Mouse (Mus musculus) lung, adult 2 months (tissue): ENCODE results near the gene Cdhr4. TPM values are rescaled to one million over a fixed set of nuclear protein-coding genes. Genes with fewer than 3 reads are reported as not detected.

Experiments
- DNase-seq: peaks from one replicate; pipeline ENCODE4 v3.0.0; 2022
- H3K4me1 ChIP-seq: fragments of 200-500 bp; 2 replicates; pipeline ENCODE4 v1.6.1; 2011; ENCODE audit warnings: low read length; ENCODE audit not compliant: control insufficient read depth, insufficient read depth
- H3K4me3 ChIP-seq: fragments of 200-500 bp; replicated peaks from 2 replicates; pipeline ENCODE3; 2011; ENCODE audit warnings: low read depth, mild to moderate bottlenecking, control low read depth, low read length; ENCODE audit errors: extremely low read depth
- CTCF ChIP-seq: fragments of 200-500 bp; IDR thresholded peaks from 2 replicates; pipeline ENCODE4 v1.5.1; 2011; ENCODE audit warnings: mild to moderate bottlenecking, low read length, control low read depth; ENCODE audit not compliant: insufficient read depth
- POLR2A ChIP-seq: fragments of 200-500 bp; IDR thresholded peaks from 2 replicates; pipeline ENCODE4 v1.6.1; 2011; ENCODE audit warnings: low read depth, mild to moderate bottlenecking, control low read depth, low read length, borderline replicate concordance; ENCODE audit errors: extremely low read depth
- WGBS: fragments of 180-500 bp; shearing (Covaris S2); methylation state at CpG from one replicate; pipeline ENCODE4 v1.1.7; 2018; 5-methylcytosine and 5-hydroxymethylcytosine counted together
- polyA plus RNA-seq: library from polyadenylated mRNA; depleted of rRNA; stranded (reverse); fragments of >200 nt; gene quantifications from 2 replicates; pipeline ENCODE4 v1.2.3, GENCODE M21; 2012; rRNA removed

Gene Cdhr4
- polyA plus RNA-seq, result 72.3 and 89.2 TPM in 2 replicates

- no peaks in the 10 kb centered on the region for H3K4me1 ChIP-seq
- no peak for TF ChIP-seq POLR2A
- no peak for TF ChIP-seq CTCF
- no peak for DNase-seq
- WGBS, result 79% methylated on average over 2 of the region's 2 CpGs
- no peak within 1 kb of the TSS for H3K4me3 ChIP-seq
Observed at GRCm38 (mm10) chr9:107992197-107992596, at the start of gene Cdhr4. Cdhr4 (plus strand) TSS chr9:107992497.

DNA sequence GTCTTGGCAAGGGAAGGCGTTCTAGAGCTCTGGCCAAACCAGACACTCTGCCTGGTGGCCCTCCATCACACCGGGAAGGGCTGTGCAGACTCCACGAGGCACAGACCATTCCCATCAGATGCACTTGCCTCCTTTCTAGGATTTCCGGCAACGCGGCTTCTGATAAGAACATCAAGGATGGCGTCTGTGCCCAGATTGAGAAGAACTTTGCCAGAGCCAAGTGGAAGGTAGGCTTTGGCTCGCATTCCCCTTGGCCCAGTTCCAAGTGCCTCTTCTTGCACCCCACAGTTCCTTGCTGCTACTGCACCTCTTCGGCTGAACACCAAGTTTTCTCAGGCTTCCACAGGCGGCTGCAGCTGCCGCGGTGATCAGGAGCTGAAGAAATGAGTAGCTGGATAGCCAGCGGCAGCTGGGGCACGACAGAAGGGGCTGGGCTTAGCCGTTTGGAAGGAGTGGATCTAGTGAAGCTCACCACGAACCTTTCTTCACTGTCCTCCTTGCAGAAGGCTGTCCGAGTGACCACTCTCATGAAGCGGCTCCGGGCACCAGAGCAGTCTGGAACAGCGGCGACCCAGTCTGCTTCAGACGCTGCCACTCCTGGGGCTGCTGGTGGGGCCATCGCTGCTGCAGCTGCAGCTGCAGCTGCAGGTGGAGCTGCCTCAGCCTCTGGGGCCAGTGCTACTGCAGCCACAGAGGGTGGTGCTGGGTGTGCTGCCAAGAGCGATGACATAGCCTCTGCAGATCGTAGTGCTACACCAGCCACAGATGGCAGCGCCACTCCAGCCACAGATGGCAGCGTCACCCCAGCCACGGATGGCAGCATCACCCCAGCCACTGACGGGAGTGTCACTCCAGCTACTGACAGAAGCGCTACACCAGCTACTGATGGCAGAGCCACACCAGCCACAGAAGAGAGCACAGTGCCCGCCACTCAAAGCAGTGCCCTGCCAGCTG lies 44.8 kb upstream of the Cdhr4 start:
- DNase-seq, result no peak
- H3K4me3 ChIP-seq, result no peak overlapping the region
- TF ChIP-seq POLR2A (no peak), CTCF (no peak)
- WGBS, result 78% methylated on average over 31 of the region's 31 CpGs
- no peaks in the 10 kb centered on the region for H3K4me1 ChIP-seq

DNA sequence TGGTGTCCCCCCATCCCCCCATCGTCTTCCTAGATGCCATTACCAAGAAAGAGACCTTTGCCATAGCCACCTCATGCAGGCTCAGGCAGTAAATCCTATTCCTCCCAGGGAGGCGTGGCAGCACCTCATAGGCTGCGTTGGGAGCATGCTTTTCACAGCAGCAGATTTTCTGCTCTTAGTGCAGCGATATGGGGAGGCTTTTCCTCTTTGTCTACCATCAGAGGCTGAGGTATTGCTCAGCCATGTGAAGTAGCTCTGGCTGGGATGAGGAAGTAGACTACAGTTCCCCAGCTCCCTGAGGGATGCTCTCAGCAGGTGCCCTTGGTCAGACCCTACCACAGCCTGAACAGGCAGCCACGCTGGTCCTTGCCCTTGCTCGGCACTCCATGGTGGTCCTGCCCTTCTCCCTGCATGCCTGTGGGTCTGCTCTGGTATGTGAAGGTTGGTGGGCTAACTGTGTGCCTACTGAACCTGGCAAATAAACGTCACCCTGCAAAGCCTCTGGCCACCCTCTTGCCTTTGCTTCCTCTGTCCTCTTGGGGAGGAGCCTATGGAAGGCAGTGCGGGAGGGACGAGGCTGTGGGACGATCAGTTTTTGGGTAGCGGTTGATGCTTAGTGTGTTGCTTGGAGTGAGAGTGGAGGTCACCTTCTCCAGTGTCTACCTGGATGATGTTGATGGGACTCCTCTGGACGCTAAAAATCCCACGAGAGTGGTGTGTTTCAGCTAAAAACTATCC lies 42.9 kb upstream of the Cdhr4 start:
- 74% methylated on average over 13 of the region's 13 CpGs for WGBS
- Histone ChIP-seq H3K4me3 (no peak overlapping the region), H3K4me1 (no peaks in the 10 kb centered on the region)
- no peak for DNase-seq
- TF ChIP-seq POLR2A, result no peak
- TF ChIP-seq CTCF, result no peak

- WGBS, result 84% methylated on average over 10 of the region's 10 CpGs
- TF ChIP-seq CTCF, result no peak
- TF ChIP-seq POLR2A, result no peak
Observed at GRCm38 (mm10) chr9:107949922-107950235, 42.4 kb upstream of the Cdhr4 start, which contains the start of gene Traip. Traip (plus strand) TSS chr9:107950136.

DNA sequence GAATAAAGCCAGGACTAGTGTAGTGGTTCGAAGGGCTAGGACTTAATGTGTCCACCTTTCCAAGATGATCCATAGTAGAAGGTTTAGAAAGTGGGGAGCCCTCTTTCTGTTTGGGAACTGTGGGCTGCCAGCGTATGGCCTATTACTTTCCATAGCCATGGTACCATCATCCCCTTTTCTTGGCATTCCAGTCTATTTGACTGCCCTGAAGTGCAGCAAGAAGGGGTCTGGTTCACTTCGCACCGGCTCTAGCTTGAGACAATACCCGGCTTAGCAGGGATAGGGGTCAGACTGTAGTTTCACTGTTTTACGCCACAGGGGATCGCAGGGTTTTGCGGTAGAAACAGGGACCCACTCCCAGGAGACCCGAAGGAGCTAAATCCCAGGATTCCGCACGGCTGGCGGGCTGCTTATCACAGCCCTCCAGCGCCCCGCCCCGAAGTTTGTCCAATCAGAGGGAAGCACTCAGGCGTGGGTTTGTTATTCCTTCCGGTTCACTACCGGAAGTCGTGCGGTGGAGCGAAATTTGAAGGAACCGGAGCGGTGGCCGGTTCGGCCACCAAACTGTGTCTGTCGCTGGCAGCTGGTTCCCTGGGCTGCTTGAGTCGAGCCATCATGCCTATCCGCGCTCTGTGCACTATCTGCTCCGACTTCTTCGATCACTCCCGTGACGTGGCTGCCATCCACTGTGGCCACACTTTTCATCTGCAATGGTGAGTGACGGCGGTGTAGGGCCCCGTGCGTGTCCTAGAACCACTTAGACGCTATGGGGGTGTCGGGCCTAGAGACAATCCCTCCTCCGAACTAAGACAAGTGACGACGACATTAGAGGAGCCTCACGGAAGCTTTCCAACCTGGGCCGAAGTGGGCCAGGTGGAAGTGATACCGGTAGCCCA lies 41.6 kb upstream of the Cdhr4 start:
- peak; percentile 90 for DNase-seq
- TF ChIP-seq CTCF, result no peak
- peak; percentile 72; the same call in 1 of the 2 replicates for TF ChIP-seq POLR2A
- WGBS, result 10% methylated on average over 45 of the region's 45 CpGs
- Histone ChIP-seq H3K4me3 (peak overlapping the region; percentile 75), H3K4me1 (no peaks in the 10 kb centered on the region)

More at GRCm38 (mm10) chr9:107949922-107950235, 42.4 kb upstream of the Cdhr4 start, which contains the start of gene Traip:
- Histone ChIP-seq H3K4me3 (peak within 1 kb of the TSS; percentile 75), H3K4me1 (no peaks in the 10 kb centered on the region)
- DNase-seq, result no peak

GRCm38 (mm10) chr9:107955613-107956289 lies 36.5 kb upstream of the Cdhr4 start:
- no peak overlapping the region for H3K4me3 ChIP-seq
- TF ChIP-seq POLR2A, result no peak
- no peak for TF ChIP-seq CTCF
- no peak for DNase-seq
- WGBS, result 73% methylated on average over 6 of the region's 6 CpGs
- H3K4me1 ChIP-seq, result no peaks in the 10 kb centered on the region

- Histone ChIP-seq H3K4me3 (no peak overlapping the region), H3K4me1 (no peaks in the 10 kb centered on the region)
- TF ChIP-seq CTCF (no peak), POLR2A (no peak)
- DNase-seq, result no peak
- WGBS, result 69% methylated on average over 6 of the region's 6 CpGs
Observed at GRCm38 (mm10) chr9:107957141-107957540, 35.2 kb upstream of the Cdhr4 start.

- TF ChIP-seq POLR2A (no peak), CTCF (no peak)
- no peak overlapping the region for H3K4me3 ChIP-seq
- 67% methylated on average over 6 of the region's 6 CpGs for WGBS
- no peak for DNase-seq
- no peaks in the 10 kb centered on the region for H3K4me1 ChIP-seq
Observed at GRCm38 (mm10) chr9:107959896-107960295, 32.4 kb upstream of the Cdhr4 start.
